Mouse (Mus musculus) frontal cortex, postnatal 36 days (tissue): Measurements from ENCODE around the gene Rasa2.
"Not testable (repeated sequence)": the region's sequence is repeated elsewhere in the genome, so short reads cannot be mapped to it uniquely, and the experiment has no call there.

Experiments used
- DNase-seq, 2 experiments: peaks; one replicate each; pipeline ENCODE4 v3.0.0; 2022; ENCODE audit warnings: low spot score in 2 of 2

Gene Rasa2

DNA sequence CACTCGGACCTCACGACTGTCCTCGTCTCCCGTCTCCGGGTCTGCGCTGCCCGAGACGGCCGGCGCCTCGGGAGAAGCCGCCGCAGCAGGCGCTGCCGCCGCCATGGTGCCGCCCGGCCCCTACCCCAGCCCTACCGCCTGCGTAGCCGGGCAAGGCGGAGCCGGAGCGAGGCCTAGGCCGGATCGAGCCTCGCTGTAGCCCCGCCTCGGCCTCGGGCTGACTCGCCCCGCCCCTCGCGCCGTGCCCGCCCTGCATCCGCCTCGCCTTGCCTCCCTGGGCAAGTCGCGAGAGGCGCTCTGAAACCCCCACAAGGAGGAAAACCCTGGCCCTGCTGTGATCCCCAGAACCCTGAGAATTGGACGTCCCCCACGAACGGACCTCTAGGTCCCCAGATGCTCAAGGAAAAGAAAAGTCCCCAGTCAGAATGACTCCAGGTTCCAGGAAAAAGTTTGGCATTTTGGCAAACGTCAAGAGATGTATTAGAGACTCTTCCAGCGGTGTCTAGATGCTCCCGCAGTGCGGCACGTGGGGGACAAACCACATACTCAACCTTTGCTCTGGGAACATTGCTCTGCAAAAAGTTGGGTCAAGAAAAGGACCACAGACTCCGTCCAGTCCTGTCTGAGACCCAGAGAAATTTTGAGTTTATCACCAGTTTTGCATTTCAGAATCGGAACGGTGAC is at the start of gene Rasa2:
Rasa2 (minus strand) TSS at position 229 of the 684 bp plus-strand sequence.
- DNase-seq: peak; percentile 89 to 90

DNA sequence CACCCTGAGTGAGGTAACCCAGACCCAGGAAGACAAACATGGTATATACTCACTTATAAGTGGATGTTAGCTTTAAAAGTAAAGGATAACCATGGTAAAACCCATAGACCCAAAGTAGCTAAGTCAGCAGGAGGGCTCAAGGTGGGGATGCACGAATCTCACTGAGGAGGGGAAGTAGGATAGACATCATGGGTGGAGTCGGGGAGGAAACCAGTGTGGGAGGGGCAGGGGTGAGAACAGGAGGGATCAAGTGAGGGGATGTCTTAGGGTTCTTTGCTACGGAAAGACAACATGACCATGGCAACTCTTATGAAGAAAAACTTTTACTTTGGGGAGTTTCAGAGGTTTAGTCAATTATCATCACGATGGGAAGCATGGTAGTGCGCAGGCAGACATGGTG is 47.2 kb upstream of the Rasa2 start:
- no peak for DNase-seq

- DNase-seq: not testable (repeated sequence)
Observed at GRCm38 (mm10) chr9:96677711-96678110, 46.3 kb upstream of the Rasa2 start.

GRCm38 (mm10) chr9:96676671-96677070 is 45.3 kb upstream of the Rasa2 start:
- DNase-seq: no peak

GRCm38 (mm10) chr9:96675763-96676640 is 44.6 kb upstream of the Rasa2 start:
- DNase-seq: no peak

- no peak for DNase-seq
Observed at GRCm38 (mm10) chr9:96675071-96675762, 43.8 kb upstream of the Rasa2 start.

- no peak for DNase-seq
Observed at GRCm38 (mm10) chr9:96674301-96674700, 42.9 kb upstream of the Rasa2 start.

- no peak for DNase-seq
Observed at GRCm38 (mm10) chr9:96672466-96672865, 41.0 kb upstream of the Rasa2 start.

DNA sequence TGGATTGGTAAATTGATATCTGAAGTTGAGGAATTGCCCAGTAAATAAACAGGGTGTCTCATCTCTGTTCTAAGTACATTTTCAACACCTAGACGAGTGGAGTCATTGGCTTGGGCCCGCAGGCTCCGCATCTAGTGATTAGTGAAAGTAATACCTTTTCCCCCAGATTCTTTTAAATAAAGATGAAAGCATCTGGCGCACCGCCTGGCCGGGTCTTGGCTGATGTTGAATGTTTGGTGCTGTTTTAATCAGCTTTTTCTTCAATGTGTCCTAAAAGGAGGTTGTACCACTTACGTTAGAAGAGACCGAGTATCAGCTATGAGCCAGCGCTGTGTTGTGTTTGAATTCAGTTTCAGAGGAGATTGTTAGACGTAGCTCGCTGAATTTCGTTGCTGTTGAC is 39.8 kb upstream of the Rasa2 start:
- DNase-seq: no peak

DNA sequence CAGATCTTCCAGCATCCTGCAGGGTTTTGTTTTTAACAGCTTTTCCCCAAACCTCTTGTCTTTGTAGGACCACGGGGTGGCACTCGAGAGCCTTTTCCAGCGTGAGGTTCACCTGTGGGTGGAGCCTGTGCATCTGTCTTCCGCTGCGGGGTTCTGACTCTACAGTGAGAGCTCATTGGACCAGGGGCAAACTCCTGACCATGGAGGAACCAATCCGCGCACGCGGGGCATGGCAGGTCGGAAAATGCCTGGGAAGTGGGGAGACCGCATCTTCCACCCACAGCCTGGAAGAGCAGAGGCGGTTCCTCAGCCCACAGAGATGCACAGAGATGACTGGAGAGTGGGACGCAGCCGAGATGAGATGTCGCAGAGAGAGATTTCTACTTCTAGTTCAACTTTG is 38.5 kb upstream of the Rasa2 start:
- DNase-seq: peak; percentile 96 to 98

DNA sequence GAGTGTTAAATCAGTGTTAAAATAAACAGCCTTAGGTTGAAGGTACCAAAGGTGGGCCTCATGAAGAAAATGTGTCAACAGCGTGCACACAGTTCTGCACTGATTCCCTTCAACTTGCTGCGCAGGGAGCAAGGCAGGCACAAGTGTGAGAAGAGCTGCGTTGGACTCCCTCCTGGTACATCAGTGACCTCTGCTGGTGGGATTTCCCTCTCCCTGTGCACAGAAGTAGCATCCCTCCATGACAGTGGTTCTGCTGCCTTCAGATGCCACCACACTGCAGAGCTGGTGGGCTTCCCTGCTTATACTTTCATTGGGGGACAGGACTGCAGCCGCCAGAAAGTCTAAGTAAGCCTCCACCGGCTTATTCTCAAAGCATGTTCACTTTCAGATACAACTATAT is 37.2 kb upstream of the Rasa2 start:
- DNase-seq: peak; percentile 74 to 81

- peak in 1 of 2 experiments; percentile 30 for DNase-seq
Observed at GRCm38 (mm10) chr9:96660510-96661244, 29.3 kb upstream of the Rasa2 start.

DNA sequence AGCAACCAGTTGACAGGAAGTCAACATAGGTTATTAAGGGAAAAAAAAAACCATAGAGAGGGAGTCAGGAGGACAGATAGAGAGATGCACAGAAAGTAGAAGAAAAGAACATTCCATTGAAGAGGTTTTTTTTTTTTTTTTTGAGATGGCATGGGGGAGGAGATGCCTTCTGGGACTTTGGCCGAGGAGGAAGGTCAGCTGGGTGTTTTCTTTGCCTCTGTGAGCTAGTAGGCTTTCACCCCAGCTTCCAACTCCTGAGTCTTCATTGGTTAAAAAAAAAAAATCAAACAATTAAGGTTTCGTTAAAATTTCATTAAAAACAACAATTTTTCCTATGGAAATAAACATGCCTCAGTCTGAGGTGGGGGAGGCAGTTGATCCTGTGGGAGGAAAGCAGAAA is 28.4 kb upstream of the Rasa2 start:
- DNase-seq: no peak

DNA sequence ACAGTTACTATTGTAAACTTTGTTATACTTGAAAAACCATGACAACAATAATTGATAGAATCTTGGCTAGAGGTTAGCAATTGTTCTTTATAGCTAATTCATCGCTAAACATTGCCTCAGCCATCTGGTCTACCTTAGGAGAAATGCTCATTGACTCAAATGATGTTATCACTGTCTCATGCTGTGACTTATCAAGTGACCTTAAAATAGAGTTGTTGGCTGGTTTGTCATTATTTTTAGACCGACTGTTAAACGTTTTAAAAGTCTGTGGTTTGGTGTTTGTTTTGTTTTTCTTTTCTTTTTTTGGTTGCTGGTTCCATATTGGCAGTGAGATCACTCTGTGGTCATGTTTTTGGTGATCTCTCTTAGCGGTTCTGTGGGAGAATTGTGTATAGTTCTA is 22.1 kb upstream of the Rasa2 start:
- no peak for DNase-seq

DNA sequence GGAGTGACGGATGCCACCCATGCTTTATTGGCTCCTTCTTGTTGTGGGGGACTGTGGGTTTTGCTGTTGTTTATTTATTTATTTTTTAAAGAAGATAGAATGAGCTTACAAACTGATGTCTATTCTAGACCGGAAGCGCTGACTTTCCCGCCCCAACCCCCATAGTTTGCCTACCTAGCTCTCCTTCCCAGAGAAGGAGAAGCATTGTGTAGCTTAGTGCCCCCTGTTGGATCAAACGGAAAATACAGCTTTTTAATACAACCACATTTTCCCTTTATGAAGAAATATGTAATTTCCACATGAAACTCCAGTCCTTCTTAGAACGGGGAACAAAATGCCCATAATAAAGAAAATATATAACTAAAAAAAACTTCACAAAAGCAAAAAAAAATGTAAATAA is 21.3 kb upstream of the Rasa2 start:
- DNase-seq: no peak

- no peak for DNase-seq
Observed at GRCm38 (mm10) chr9:96650807-96651206, 19.4 kb upstream of the Rasa2 start.

DNA sequence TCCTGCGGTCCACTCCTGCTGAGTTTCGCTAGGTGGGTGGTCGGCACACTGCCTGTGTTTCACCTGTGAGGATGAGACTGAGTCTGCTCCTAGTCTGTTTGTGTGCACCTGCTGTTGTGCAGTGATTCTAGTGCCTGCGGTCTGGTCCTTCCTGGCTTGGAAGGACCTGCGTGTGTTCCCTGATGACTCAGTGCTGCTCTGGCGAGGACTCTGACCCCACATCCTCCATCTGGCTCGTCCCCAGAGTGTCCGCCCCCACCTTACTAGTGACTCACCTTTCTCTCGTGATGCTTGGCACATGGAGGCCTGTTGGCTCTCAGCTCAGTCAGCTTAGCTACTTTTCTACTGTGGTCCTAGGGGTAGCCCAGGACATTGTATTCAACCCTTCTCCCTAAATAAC is 18.5 kb upstream of the Rasa2 start:
- peak; percentile 54 to 58 for DNase-seq

DNA sequence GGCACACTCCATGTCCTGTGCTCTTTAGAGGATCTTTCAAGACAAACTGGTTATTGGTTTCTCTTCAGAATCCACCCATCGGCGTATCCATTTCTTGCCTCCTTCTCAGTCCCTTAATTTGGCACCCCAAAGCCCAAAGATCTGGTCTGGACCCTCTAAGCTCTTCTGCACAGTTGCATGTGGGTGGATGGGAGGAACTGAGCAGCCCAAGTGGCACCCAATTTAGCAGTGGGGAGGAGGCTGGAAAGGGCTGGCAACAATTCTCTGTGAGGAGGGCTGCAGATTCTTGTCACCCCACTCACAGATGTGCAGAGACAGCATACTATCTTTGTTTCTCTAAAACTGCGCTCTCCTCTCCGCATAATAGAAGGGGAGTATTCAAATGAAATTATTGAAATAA is 17.9 kb upstream of the Rasa2 start:
- peak; percentile 61 to 62 for DNase-seq

GRCm38 (mm10) chr9:96646668-96647295 is 15.4 kb upstream of the Rasa2 start:
- DNase-seq: no peak

GRCm38 (mm10) chr9:96644840-96645239 is 13.4 kb upstream of the Rasa2 start:
- DNase-seq: no peak

GRCm38 (mm10) chr9:96644002-96644401 is 12.6 kb upstream of the Rasa2 start:
- not testable (repeated sequence) for DNase-seq
